Mouse (Mus musculus): ENCODE results near the gene Xkr7. TPM values are rescaled to one million over a fixed set of nuclear protein-coding genes. Genes with fewer than 3 reads are reported as not detected.

Gene Xkr7
- total RNA-seq, 2 experiments from 2014 or later, result 2.0 TPM

GRCm38 (mm10) chr2:153015804-153016203 is 15.8 kb upstream of the Xkr7 start:
- DNase-seq (ENCODE audit: low spot score in 2 of 2), result no peak
- TF ChIP-seq CTCF (conservative IDR thresholded peaks at IDR 0.05), result no peak
- Histone ChIP-seq H3K4me3 (peak overlapping the region; percentile 68; the same call in 1 of the 2 replicates), H3K27ac (0 out of 2 replicates have a peak overlapping the region, but pooled peaks have one; percentile 28)

- H3K4me3 ChIP-seq, result no peak overlapping the region
- no peak overlapping the region for H3K27ac ChIP-seq
- no peak for DNase-seq (ENCODE audit: low spot score in 2 of 2)
- TF ChIP-seq CTCF (conservative IDR thresholded peaks at IDR 0.05), result no peak
Observed at GRCm38 (mm10) chr2:153016786-153017185, 14.9 kb upstream of the Xkr7 start.

GRCm38 (mm10) chr2:153019355-153019754 is 12.3 kb upstream of the Xkr7 start:
- Histone ChIP-seq H3K27ac (no peak overlapping the region), H3K4me3 (no peak overlapping the region)
- TF ChIP-seq CTCF (conservative IDR thresholded peaks at IDR 0.05), result no peak
- no peak for DNase-seq (ENCODE audit: low spot score in 2 of 2)

- H3K27ac ChIP-seq, result no peak overlapping the region
- H3K4me3 ChIP-seq, result no peak overlapping the region
- no peak for TF ChIP-seq CTCF (conservative IDR thresholded peaks at IDR 0.05)
- DNase-seq (ENCODE audit: low spot score in 2 of 2), result no peak
Observed at GRCm38 (mm10) chr2:153021163-153021562, 10.5 kb upstream of the Xkr7 start.

- TF ChIP-seq CTCF (conservative IDR thresholded peaks at IDR 0.05), result no peak
- DNase-seq (ENCODE audit: low spot score in 2 of 2), result no peak
Observed at GRCm38 (mm10) chr2:153022855-153023254, 8.8 kb upstream of the Xkr7 start.

GRCm38 (mm10) chr2:153026052-153026451 is 5.6 kb upstream of the Xkr7 start:
- no peak for DNase-seq (ENCODE audit: low spot score in 2 of 2)
- no peak for TF ChIP-seq CTCF (conservative IDR thresholded peaks at IDR 0.05)
- Histone ChIP-seq H3K27ac (no peak overlapping the region), H3K4me3 (no peak overlapping the region)

More at GRCm38 (mm10) chr2:153022855-153023254, 8.8 kb upstream of the Xkr7 start:
- Histone ChIP-seq H3K27ac (no peak overlapping the region), H3K4me3 (no peak overlapping the region)

GRCm38 (mm10) chr2:153027501-153027900 is 4.2 kb upstream of the Xkr7 start:
- no peak for DNase-seq (ENCODE audit: low spot score in 2 of 2)
- Histone ChIP-seq H3K27ac (no peak overlapping the region), H3K4me3 (no peak overlapping the region)
- TF ChIP-seq CTCF (conservative IDR thresholded peaks at IDR 0.05), result no peak

GRCm38 (mm10) chr2:153030422-153030821 is 1.2 kb upstream of the Xkr7 start:
- no peak overlapping the region for H3K4me3 ChIP-seq
- no peak overlapping the region for H3K27ac ChIP-seq
- no peak for TF ChIP-seq CTCF (conservative IDR thresholded peaks at IDR 0.05)
- DNase-seq (ENCODE audit: low spot score in 2 of 2), result no peak

GRCm38 (mm10) chr2:153032083-153032842 is 611 bp downstream of the Xkr7 start:
- peak; percentile 10; the same call in 1 of the 2 replicates for TF ChIP-seq CTCF (conservative IDR thresholded peaks at IDR 0.05)
- peak overlapping the region; percentile 54 for H3K4me3 ChIP-seq
- H3K27ac ChIP-seq, result no peak overlapping the region
- peak in 1 of 2 experiments; percentile 52 for DNase-seq (ENCODE audit: low spot score in 2 of 2)

GRCm38 (mm10) chr2:153032973-153033372 is 1.3 kb downstream of the Xkr7 start:
- no peak for TF ChIP-seq CTCF (conservative IDR thresholded peaks at IDR 0.05)
- peak overlapping the region; percentile 54 for H3K4me3 ChIP-seq

GRCm38 (mm10) chr2:153033545-153034230 is 2.0 kb downstream of the Xkr7 start:
- no peak overlapping the region for H3K4me3 ChIP-seq
- no peak for TF ChIP-seq CTCF (conservative IDR thresholded peaks at IDR 0.05)
- DNase-seq (ENCODE audit: low spot score in 2 of 2), result no peak
- no peak overlapping the region for H3K27ac ChIP-seq

More at GRCm38 (mm10) chr2:153032973-153033372, 1.3 kb downstream of the Xkr7 start:
- H3K27ac ChIP-seq, result no peak overlapping the region
- no peak for DNase-seq (ENCODE audit: low spot score in 2 of 2)

GRCm38 (mm10) chr2:153036690-153037089 is 5.0 kb downstream of the Xkr7 start:
- DNase-seq (ENCODE audit: low spot score in 2 of 2), result no peak
- Histone ChIP-seq H3K4me3 (no peak overlapping the region), H3K27ac (no peak overlapping the region)
- no peak for TF ChIP-seq CTCF (conservative IDR thresholded peaks at IDR 0.05)

- no peak for DNase-seq (ENCODE audit: low spot score in 2 of 2)
Observed at GRCm38 (mm10) chr2:153043886-153044285, 12.2 kb downstream of the Xkr7 start.

More at GRCm38 (mm10) chr2:153043886-153044285, 12.2 kb downstream of the Xkr7 start:
- no peak for TF ChIP-seq CTCF (conservative IDR thresholded peaks at IDR 0.05)
- no peak overlapping the region for H3K4me3 ChIP-seq
- H3K27ac ChIP-seq, result no peak overlapping the region

All from layer of hippocampus, adult 2 months (tissue).